Mouse (Mus musculus) midbrain, embryonic 16.5 days (tissue): ENCODE measurements around the gene Dapp1. TPM values are rescaled to one million over a fixed set of nuclear protein-coding genes. Genes with fewer than 3 reads are reported as not detected.
"Not testable (repeated sequence)": the region's sequence is repeated elsewhere in the genome, so short reads cannot be mapped to it uniquely, and the experiment has no call there.

ENCODE experiments used
- ATAC-seq: fragments of 200-750 bp; cut with Nextera tagmentation; 2 replicates; pipeline ENCODE4 v1.8.0; 2017; ENCODE audit warnings: moderate TSS enrichment
- H3K27ac ChIP-seq: fragments of 300-500 bp; sonication (generic); 2 replicates; pipeline ENCODE4 v1.5.1; 2014; ENCODE audit warnings: mild to moderate bottlenecking, low read length, mixed read lengths
- H3K27me3 ChIP-seq: fragments of 300-500 bp; sonication (generic); 2 replicates; pipeline ENCODE4 v1.6.1; 2014; ENCODE audit warnings: low read depth, low read length, mixed read lengths; ENCODE audit not compliant: control insufficient read depth, insufficient read depth
- H3K36me3 ChIP-seq: fragments of 300-500 bp; sonication (generic); 2 replicates; pipeline ENCODE4 v1.6.1; 2014; ENCODE audit warnings: mild to moderate bottlenecking, low read length, moderate library complexity, mixed read lengths; ENCODE audit not compliant: control insufficient read depth, insufficient read depth
- H3K4me1 ChIP-seq: fragments of 300-500 bp; sonication (generic); 2 replicates; pipeline ENCODE4 v1.6.1; 2014; ENCODE audit warnings: mild to moderate bottlenecking, low read length, mixed read lengths; ENCODE audit not compliant: control insufficient read depth, insufficient read depth
- H3K4me2 ChIP-seq: fragments of 300-500 bp; sonication (generic); 2 replicates; pipeline ENCODE4 v1.6.1; 2014; ENCODE audit warnings: mild to moderate bottlenecking, low read length, mixed read lengths
- H3K4me3 ChIP-seq: fragments of 300-500 bp; sonication (generic); 2 replicates; pipeline ENCODE4 v1.5.1; 2014; ENCODE audit warnings: low read depth, mild to moderate bottlenecking, low read length, moderate library complexity, mixed read lengths
- H3K9ac ChIP-seq: fragments of 300-500 bp; sonication (generic); 2 replicates; pipeline ENCODE4 v1.6.1; 2014; ENCODE audit warnings: low read depth, low read length, mixed read lengths
- H3K9me3 ChIP-seq: fragments of 300-500 bp; sonication (generic); replicated peaks from 2 replicates; pipeline ENCODE4 v1.6.1; 2014; ENCODE audit warnings: mild to moderate bottlenecking, low read length, mixed read lengths; ENCODE audit not compliant: control insufficient read depth, poor library complexity, severe bottlenecking
- WGBS: fragments of 180-500 bp; shearing (Covaris S2); extraction: QIAGEN DNeasy Blood & Tissue Kit; methylation state at CpG from one replicate; pipeline ENCODE4 v1.1.7; 2014; 5-methylcytosine and 5-hydroxymethylcytosine counted together
- polyA plus RNA-seq: library from polyadenylated mRNA; unstranded; fragments of >200 nt; fragmentation: Nextera tagmentation; extraction: Ambion mirVana; gene quantifications from 2 replicates; pipeline ENCODE4 v1.2.1, GENCODE M21; 2015

Gene Dapp1
- polyA plus RNA-seq, 1 experiment from 2014 or later, result 2.7 TPM

DNA sequence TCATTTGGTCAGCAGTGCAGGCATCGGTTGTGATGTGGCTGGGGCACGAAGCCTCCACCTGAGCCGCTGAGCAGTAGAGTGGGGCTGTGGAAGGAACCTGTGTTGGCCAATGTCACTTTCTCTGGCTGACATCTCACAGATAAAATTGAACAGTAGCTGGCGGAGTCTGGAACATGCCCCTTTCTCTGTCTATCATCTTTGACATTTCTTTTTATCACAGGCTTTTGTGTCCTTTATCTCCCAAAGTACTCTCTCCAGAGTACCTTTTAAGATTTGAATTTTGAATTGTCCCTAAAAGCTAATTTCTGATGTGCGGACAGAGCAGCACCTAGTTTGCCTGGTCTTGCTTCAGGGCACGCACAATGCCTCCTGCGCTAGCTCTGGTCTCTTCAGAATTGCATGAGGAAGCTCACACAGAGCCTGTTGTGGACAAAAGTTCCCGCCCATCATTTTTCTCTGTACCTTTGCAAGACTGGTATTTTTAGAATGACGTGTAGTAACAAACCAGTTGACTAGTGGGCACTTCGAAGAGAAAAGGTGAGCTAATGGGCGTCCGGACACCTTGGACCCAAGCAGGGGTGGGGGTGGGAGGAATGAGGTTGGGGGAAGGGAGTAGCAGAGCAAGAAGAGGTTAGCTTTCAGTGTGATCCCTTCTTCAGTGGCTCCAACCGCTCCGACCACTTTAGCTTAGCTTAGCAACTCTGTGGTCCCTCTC lies 13.1 kb downstream of the Dapp1 start:
- Histone ChIP-seq H3K4me3 (no peak overlapping the region), H3K9ac (no peak overlapping the region), H3K27ac (no peak overlapping the region), H3K27me3 (no peaks in the 10 kb centered on the region), H3K4me2 (no peak overlapping the region), H3K36me3 (no peaks in the 10 kb centered on the region), H3K9me3 (no peaks in the 10 kb centered on the region), H3K4me1 (0 out of 2 replicates have a peak, but pooled peaks cover 3% of the 10 kb centered on the region)
- WGBS, result 88% methylated on average over 14 of the region's 14 CpGs
- ATAC-seq, result no peak

DNA sequence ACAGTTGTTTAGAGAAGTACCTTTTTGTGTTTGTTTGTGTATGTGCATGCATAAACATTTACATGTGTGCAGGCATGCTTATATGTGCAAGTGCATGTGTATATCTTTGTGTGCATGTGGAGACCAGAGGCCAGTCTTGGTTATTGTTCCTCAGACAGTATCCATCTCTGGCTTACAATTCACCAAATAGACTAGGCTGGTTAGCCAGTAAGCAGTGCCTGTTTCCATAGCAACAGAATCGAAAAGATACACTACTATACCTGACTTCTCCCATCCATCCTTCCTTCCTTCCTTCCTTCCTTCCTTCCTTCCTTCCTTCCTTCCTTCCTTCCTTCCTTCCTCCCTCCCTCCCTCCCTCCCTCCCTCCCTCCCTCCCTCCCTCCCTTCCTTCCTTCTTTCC lies 17.3 kb downstream of the Dapp1 start:
- not testable (repeated sequence) for H3K36me3 ChIP-seq, H3K27ac ChIP-seq, H3K9me3 ChIP-seq, H3K4me1 ChIP-seq, H3K27me3 ChIP-seq, H3K9ac ChIP-seq, H3K4me2 ChIP-seq, H3K4me3 ChIP-seq
- 40% methylated on average over 1 of the region's 1 CpGs for WGBS
- ATAC-seq, result peak; percentile 69; the same call in 1 of the 2 replicates

DNA sequence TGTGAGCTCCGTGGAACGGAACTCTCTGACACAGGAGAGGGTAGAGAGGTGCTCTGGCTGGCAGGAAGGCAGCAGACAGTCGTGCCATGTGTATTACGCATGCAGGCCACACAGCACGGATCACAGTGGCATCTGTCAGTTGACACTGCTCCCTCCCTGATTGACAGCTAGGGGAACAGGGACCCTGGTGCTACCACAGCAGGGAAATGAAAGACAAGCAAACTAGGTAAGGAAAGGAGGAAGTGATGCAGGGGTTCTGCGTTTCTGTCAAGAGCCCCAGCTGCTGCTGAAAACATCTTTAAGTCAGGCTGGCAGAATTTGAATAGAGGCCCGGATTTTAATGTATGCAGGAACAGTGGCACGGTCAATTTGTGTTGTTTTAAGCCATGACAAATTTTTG lies 17.8 kb downstream of the Dapp1 start:
- Histone ChIP-seq H3K36me3 (no peaks in the 10 kb centered on the region), H3K9ac (no peak overlapping the region), H3K27ac (no peak overlapping the region), H3K4me3 (no peak overlapping the region), H3K27me3 (no peaks in the 10 kb centered on the region), H3K4me2 (no peak overlapping the region), H3K9me3 (no peaks in the 10 kb centered on the region), H3K4me1 (0 out of 2 replicates have a peak, but pooled peaks cover 3% of the 10 kb centered on the region)
- WGBS, result 61% methylated on average over 8 of the region's 8 CpGs
- peak; percentile 61; the same call in 1 of the 2 replicates for ATAC-seq

DNA sequence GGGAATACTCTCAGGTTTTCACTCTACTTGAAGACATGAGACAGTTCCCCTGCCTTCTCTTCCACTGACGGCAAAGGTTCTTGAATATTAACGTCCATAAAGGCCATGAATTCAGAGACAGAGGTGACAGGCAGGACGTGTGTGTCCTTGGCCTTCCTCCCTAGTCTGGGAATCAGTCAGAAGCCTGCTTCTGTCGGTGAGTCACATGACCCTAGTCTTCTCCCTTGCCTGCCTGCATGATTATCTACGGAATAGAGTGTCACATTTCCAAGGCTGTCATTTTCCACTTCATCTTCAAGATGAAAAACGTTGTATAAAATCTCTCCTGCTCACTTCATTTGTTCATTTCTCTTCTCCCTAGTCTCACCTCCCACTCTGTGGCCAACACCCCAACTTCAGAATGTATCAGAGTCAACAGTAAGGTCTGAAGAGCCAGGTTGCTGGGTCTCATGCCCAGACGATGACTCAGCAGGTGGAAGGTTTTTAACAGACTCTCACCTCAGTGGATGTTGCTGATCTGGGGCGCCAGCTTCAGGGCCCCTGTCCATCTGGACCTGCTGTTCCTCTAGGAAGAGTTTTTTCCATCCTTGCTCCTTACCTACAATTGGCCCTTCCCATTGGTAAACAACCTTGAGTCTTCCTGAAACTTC lies 19.5 kb downstream of the Dapp1 start:
- no peak overlapping the region for H3K27ac ChIP-seq
- no peaks in the 10 kb centered on the region for H3K36me3 ChIP-seq
- 67% methylated on average over 8 of the region's 8 CpGs for WGBS
- ATAC-seq, result no peak
- no peak overlapping the region for H3K4me3 ChIP-seq
- 0 out of 2 replicates have a peak, but pooled peaks cover 3% of the 10 kb centered on the region for H3K4me1 ChIP-seq
- no peak overlapping the region for H3K4me2 ChIP-seq
- H3K9ac ChIP-seq, result no peak overlapping the region
- H3K27me3 ChIP-seq, result no peaks in the 10 kb centered on the region
- no peaks in the 10 kb centered on the region for H3K9me3 ChIP-seq

DNA sequence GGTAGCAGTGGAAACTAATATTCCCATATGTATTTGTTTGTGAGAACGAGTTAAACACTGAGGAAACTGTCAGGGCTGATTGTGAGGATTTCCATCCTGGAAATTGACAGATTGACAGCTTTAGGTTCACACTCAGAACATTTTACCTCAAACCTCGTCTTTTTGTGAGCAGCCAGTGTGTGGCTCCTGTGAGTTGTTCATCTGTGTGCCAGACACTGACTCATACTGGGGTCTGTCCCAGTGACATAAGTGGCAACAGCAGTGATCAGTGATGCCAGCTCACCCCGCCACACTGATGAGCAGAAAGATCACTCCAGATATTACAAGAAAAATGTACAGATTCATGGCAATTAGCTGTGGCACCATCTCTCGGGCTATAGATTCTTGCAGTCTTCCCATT lies 21.9 kb downstream of the Dapp1 start:
- no peak for ATAC-seq
- 0 out of 2 replicates have a peak, but pooled peaks cover 3% of the 10 kb centered on the region for H3K4me1 ChIP-seq
- no peaks in the 10 kb centered on the region for H3K36me3 ChIP-seq
- no peaks in the 10 kb centered on the region for H3K27me3 ChIP-seq
- H3K9me3 ChIP-seq, result no peaks in the 10 kb centered on the region
- H3K4me2 ChIP-seq, result no peak overlapping the region
- no peak overlapping the region for H3K4me3 ChIP-seq
- no peak overlapping the region for H3K27ac ChIP-seq
- no peak overlapping the region for H3K9ac ChIP-seq
- 81% methylated on average over 4 of the region's 4 CpGs for WGBS

DNA sequence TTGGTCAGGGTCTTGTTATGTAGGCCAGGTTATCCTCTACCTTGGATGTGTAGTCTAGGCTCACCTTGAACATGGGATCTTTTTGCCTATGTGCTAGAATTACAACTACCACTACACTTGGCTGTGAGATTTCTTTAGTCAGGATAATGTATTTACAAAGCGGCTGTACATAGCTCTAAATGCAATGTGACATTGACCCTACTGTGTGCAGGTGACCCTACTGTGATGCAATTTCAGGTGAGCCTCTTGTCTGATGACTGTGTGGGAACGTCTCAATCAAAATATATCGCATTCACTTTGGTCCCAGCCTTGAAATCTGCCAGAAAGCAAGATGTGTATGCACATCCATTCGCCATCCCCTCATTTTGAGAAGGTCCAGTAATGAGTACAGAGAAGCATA lies 23.0 kb downstream of the Dapp1 start:
- Histone ChIP-seq H3K4me2 (no peak overlapping the region), H3K27ac (no peak overlapping the region), H3K4me1 (peaks cover 1% of the 10 kb centered on the region), H3K36me3 (no peaks in the 10 kb centered on the region), H3K9ac (no peak overlapping the region), H3K9me3 (no peaks in the 10 kb centered on the region), H3K4me3 (no peak overlapping the region), H3K27me3 (no peaks in the 10 kb centered on the region)
- ATAC-seq, result no peak
- 95% methylated on average over 4 of the region's 4 CpGs for WGBS

DNA sequence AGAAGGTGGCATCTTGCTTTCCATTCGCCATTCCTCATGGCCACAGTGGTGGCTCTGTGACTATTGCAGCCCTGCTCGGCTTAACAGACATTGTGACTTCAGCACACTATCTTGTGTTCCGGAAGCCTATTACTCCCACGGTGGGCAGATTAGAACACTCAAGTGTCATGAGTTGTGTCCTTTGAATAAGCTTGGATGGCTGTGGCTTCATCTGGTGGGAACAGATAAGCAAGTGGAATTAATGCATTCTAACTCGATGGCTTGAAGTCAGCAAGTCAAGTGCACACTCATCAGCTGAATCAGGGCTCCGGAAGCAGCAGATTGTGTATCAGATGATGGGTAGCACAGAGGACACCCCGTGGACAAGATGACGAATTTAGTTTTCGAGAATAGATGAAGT lies 23.5 kb downstream of the Dapp1 start:
- peaks cover 6% of the 10 kb centered on the region for H3K4me1 ChIP-seq
- no peak overlapping the region for H3K4me3 ChIP-seq
- ATAC-seq, result no peak
- H3K9ac ChIP-seq, result no peak overlapping the region
- no peaks in the 10 kb centered on the region for H3K27me3 ChIP-seq
- no peak overlapping the region for H3K27ac ChIP-seq
- no peak overlapping the region for H3K4me2 ChIP-seq
- H3K9me3 ChIP-seq, result no peaks in the 10 kb centered on the region
- 87% methylated on average over 9 of the region's 9 CpGs for WGBS
- no peaks in the 10 kb centered on the region for H3K36me3 ChIP-seq

DNA sequence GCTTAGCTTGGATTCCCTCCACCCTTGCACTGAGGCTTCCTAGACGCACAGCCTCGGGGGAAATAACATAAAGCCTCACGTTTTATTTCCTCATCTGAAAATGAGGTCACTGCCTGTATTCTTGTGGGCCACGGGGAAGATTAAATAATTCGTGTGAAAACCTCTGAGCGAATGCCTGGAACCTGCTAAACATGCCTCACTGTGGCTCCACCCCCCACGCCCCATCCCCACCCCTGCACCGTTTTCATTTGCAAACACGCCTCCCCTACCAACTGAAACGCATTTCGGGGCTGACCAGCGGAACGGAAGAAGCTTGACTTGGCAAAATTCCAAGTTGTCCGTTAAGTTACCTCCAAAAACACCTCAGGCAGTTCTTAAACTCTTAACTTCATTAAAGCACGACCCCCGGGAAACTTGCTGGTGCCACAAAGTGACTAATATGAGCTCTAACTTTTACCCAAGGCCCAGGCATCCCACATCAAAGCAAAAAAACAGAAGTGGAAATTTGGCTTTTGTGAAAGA lies 25.7 kb downstream of the Dapp1 start:
- WGBS, result 29% methylated on average over 16 of the region's 16 CpGs
- H3K27ac ChIP-seq, result no peak overlapping the region
- no peaks in the 10 kb centered on the region for H3K36me3 ChIP-seq
- peak overlapping the region; percentile 17; the same call in 1 of the 2 replicates for H3K4me2 ChIP-seq
- H3K27me3 ChIP-seq, result no peaks in the 10 kb centered on the region
- peaks cover 11% of the 10 kb centered on the region for H3K4me1 ChIP-seq
- no peaks in the 10 kb centered on the region for H3K9me3 ChIP-seq
- no peak overlapping the region for H3K4me3 ChIP-seq
- ATAC-seq, result no peak
- no peak overlapping the region for H3K9ac ChIP-seq

DNA sequence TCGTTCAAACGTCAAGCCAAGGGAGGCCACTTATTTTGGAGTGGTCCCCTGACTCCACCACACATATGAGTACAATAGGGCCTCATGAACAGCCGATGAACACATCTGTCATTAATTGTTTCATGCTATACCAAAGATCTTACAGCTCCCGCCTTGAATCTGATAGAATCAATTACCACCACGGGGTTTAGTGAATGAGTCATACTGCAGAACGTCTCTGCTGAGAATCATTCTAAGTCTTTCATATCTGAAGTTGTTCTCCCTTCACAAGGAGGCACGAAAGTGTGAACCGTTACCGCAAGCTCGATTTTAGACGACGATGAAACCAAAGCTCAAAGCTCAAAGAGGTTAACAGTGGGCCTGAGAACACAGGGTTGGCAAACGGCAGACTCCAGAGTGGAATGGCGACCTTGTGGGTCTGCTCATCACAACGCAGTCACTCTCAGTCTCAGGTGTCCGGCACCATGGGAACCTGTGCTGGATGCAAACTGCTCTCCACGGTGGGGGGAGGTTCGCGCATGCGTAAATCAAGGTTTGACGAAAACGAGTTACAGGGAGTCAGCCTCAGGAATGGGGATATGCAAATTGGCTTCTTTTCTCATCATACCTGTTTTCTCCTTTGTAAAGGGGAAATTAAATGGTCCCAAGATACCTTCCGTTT lies 27.0 kb downstream of the Dapp1 start:
- 57% methylated on average over 23 of the region's 23 CpGs for WGBS

More for the DNA sequence above, 27.0 kb downstream of the Dapp1 start:
- Histone ChIP-seq H3K4me2 (0 out of 2 replicates have a peak overlapping the region, but pooled peaks have one; percentile 5), H3K9me3 (no peaks in the 10 kb centered on the region), H3K36me3 (no peaks in the 10 kb centered on the region), H3K4me3 (no peak overlapping the region), H3K27ac (no peak overlapping the region), H3K4me1 (peaks cover 11% of the 10 kb centered on the region), H3K27me3 (no peaks in the 10 kb centered on the region), H3K9ac (no peak overlapping the region)
- no peak for ATAC-seq
